Mouse (Mus musculus) G1E (cell line): ENCODE data around the gene Actn3.

ENCODE experiments used
- CTCF ChIP-seq: IDR thresholded peaks from 2 replicates; pipeline ENCODE4 v1.5.1; 2012; ENCODE audit warnings: low read depth, low read length, inconsistent platforms, mixed read lengths
- GATA1 ChIP-seq: IDR thresholded peaks from 2 replicates; pipeline ENCODE4 v1.6.1; 2012; ENCODE audit warnings: borderline replicate concordance, low read length, inconsistent platforms, mixed read lengths

DNA sequence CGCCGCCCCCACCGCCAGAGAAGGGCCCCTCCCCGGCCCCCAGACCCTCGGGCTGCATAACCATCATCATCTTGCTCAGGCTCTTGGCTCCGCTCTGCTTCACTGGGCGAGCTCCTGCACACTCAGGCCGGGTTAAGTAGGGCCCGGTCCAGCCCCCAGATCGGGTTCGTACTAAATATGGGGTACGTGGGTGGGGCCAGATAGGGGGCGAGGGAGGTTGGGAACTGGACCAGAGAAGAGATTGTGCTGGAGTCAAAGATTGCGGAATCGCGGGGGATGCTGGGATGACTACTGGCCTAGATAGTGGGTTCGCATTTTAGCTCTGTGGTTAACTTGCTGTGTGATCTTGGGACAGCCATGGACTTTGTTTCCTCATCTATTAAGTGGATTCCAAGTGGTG lies at the start of gene Actn3:
- TF ChIP-seq CTCF, result no peak
- TF ChIP-seq GATA1, result no peak
